Mouse (Mus musculus) T-cell, adult 2 months (primary cell): ENCODE measurements at regions not wholly inside any gene's neighbourhood (a gene's known extent, or its start where the extent isn't known, plus 50 kb on each side); places are given as distances from the start of the nearest gene placed in this dataset.
"Not testable (repeated sequence)": the region's sequence is repeated elsewhere in the genome, so short reads cannot be mapped to it uniquely, and the experiment has no call there.

Source experiments
- DNase-seq: peaks from one replicate; pipeline ENCODE4 v3.0.0; 2022; ENCODE audit warnings: low spot score

- not testable (repeated sequence) for DNase-seq
Observed at GRCm38 (mm10) chr7:106616932-106617331, 63.5 kb downstream of the Olfr693 start.

DNA sequence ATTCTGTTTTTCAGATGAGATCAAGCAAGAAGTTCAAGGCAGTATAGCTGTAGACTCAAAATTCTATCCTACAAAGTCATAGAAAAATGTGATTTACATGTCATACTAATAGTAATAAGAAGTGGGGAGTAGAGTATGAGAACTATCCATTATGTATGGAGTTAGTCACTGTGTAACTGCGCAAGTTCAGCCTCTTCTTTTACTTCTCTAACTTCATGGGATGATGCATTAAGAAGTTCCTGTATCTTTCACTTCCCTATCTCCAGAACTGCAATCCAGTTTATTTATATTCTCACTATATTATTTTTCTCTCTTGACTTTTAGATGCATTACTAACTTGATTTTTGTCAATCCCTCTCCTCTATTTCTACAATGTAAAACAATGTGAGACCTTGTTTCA, 67.7 kb downstream of the Olfr693 start:
- no peak for DNase-seq

- no peak for DNase-seq
Observed at GRCm38 (mm10) chr7:106580424-106580823, 100.0 kb downstream of the Olfr693 start.

- DNase-seq = not testable (repeated sequence)
Observed at GRCm38 (mm10) chr7:106568251-106568650, 112.1 kb downstream of the Olfr693 start.

DNA sequence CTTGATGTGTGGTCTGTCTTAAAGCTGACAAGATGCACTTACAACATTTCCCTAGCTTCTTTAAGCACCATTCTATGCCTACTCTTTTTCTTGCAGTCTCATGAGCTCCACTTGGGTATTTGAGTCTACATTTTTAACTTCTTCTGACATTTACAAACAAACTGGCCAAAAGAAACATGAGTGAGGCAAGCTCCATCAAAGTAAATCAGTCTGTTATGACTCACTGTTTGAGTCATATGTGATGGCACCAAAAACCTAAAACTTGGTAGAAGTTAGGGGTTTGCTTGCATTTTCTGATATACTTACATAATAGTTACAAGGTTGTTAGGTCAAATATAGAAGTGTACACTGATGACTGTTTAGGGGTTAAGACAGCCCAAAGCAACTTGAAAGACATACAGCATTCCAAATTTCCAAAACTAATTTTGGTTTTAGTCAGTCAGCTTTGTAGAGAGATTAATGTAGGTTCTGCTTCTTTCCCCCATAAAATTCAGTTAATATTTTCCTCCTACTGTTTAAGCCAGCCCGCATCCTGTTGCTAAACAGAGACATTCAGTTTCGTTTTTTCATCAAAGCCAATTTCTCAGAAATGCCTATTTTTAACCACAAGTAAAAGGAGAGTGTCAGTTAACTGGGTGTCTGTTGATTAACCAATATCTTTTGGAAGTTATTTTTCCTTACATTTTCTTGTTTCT, 129.4 kb downstream of the Olfr693 start:
- DNase-seq = peak; percentile 58

DNA sequence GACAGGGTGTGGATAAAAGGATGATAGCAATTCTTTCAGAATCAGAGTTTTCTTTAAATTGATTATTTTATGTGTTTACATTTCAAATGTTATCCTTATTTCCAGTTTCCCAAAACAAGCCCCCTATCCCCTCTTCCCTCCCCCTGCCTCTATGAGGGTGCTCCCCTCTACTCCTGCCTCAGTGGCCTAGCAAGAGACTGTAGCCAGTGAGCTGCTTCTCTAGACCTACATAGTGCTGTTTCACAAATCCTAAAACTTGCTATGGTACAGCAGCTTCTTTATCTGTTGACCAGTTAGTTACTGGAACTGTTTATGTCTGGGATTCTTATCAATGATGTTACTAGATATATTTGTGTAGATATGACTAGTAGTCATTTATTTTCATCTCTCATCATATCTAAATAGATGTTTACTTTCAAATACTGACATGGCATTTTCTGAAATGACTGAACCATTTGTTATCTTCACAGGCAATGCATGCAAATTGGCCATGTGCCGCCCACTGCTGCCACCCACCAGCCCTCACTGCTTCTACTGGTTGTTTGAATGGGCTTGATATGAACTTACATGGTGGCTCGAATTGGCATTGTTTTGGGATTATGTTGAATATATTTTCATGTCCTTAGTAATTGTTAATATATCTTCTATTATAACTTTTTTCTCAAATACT, 150.8 kb downstream of the Olfr693 start:
- not testable (repeated sequence) for DNase-seq

DNA sequence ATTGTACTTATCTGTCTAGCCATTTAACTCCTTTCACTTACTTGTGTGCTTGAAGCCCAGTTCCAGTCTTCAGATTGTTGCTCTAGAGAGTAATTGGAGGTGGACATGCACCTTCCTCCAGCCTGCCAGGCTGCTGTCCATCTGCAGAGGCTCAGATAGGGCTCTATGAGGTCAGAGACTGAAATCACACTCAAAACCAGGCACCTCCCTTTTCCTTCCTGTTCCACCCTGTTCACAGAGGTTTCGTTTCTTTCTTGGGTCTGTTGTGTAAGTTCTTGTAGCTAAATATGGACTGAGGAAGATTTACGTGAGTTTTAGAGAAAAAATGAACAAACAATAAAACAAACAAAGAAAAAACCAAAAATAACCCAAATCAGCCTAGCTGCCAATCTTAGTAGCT, 151.4 kb downstream of the Olfr693 start:
- DNase-seq = peak; percentile 70

GRCm38 (mm10) chr7:106494851-106495250, 185.5 kb downstream of the Olfr693 start:
- DNase-seq = no peak
